Mouse (Mus musculus): Measurements from ENCODE around the gene Mrln.

Gene Mrln

GRCm38 (mm10) chr10:70204505-70205399, at the start of gene Mrln:
Gene Mrln (plus strand): TSS chr10:70204664.
- ChIA-PET CTCF (interaction anchor here in 2 of 4 experiments (0.6 to 1.2 kb wide), 4 partner anchors 40 to 359 kb away, joined by 3 to 4 read pairs (median 3); partner anchors contain the start of gene Slc16a9 (in 1 of the 2)), POLR2A (interaction anchor here in 1 of 4 experiments (1.7 kb wide), 1 partner anchor 11 kb away, joined by 4 read pairs; no protein-coding TSS in a partner anchor)

GRCm38 (mm10) chr10:70156431-70157165, 47.9 kb upstream of the Mrln start:
- ChIA-PET POLR2A (interaction anchor here in 3 of 4 experiments (0.6 to 1.9 kb wide), 7 partner anchors 10 to 62 kb away, joined by 3 to 9 read pairs (median 3); no protein-coding TSS in a partner anchor), CTCF (interaction anchor here (0.6 to 3.8 kb wide), 30 partner anchors 8 to 898 kb away, joined by 3 to 21 read pairs (median 4); partner anchors contain the start of genes Ccdc6 (in 1 of the 4) and Slc16a9 (in 1 of the 4))

GRCm38 (mm10) chr10:70159651-70160320, 44.7 kb upstream of the Mrln start:
- ChIA-PET POLR2A (interaction anchor here in 1 of 4 experiments (0.6 to 0.7 kb wide), 2 partner anchors 157 to 170 kb away, joined by 5 to 6 read pairs; no protein-coding TSS in a partner anchor), CTCF (no interaction called here)

GRCm38 (mm10) chr10:70160811-70161210, 43.7 kb upstream of the Mrln start:
- CTCF ChIA-PET: no interaction called here
- POLR2A ChIA-PET: interaction anchor here in 2 of 4 experiments (1.0 to 1.3 kb wide), 2 partner anchors 9 to 10 kb away, joined by 3 read pairs; no protein-coding TSS in a partner anchor

- CTCF ChIA-PET: no interaction called here
- POLR2A ChIA-PET: interaction anchor here in 3 of 4 experiments (0.6 to 1.3 kb wide), 3 partner anchors 10 to 728 kb away, joined by 3 read pairs; no protein-coding TSS in a partner anchor
Observed at GRCm38 (mm10) chr10:70161504-70161903, 43.0 kb upstream of the Mrln start.

GRCm38 (mm10) chr10:70163681-70164080, 40.8 kb upstream of the Mrln start:
- ChIA-PET CTCF (interaction anchor here in 3 of 4 experiments (0.6 to 5.2 kb wide), 9 partner anchors 7 to 125 kb away, joined by 3 to 21 read pairs (median 4); no protein-coding TSS in a partner anchor), POLR2A (interaction anchor here in 3 of 4 experiments (0.6 to 1.8 kb wide), 9 partner anchors 10 to 290 kb away, joined by 3 to 5 read pairs (median 3); no protein-coding TSS in a partner anchor)

GRCm38 (mm10) chr10:70165877-70166276, 38.6 kb upstream of the Mrln start:
- CTCF ChIA-PET: interaction anchor here (0.5 to 5.2 kb wide), 9 partner anchors 10 to 185 kb away, joined by 3 to 21 read pairs (median 3); no protein-coding TSS in a partner anchor
- POLR2A ChIA-PET: interaction anchor here in 1 of 4 experiments (0.7 to 1.6 kb wide), 2 partner anchors 9 to 776 kb away, joined by 3 to 4 read pairs; no protein-coding TSS in a partner anchor

GRCm38 (mm10) chr10:70166427-70166826, 38.0 kb upstream of the Mrln start:
- ChIA-PET CTCF (interaction anchor here (0.5 to 5.2 kb wide), 12 partner anchors 11 to 653 kb away, joined by 3 to 21 read pairs (median 3); no protein-coding TSS in a partner anchor), POLR2A (interaction anchor here in 1 of 4 experiments (0.6 to 1.4 kb wide), 3 partner anchors 19 to 776 kb away, joined by 3 to 4 read pairs (median 4); partner anchors contain the start of gene Slc16a9)

- CTCF ChIA-PET: interaction anchor here (0.7 to 5.2 kb wide), 5 partner anchors 11 to 53 kb away, joined by 3 to 21 read pairs (median 3); no protein-coding TSS in a partner anchor
- POLR2A ChIA-PET: interaction anchor here in 1 of 4 experiments (1.1 to 1.4 kb wide), 3 partner anchors 13 to 26 kb away, joined by 3 to 4 read pairs (median 3); no protein-coding TSS in a partner anchor
Observed at GRCm38 (mm10) chr10:70167625-70168024, 36.8 kb upstream of the Mrln start.

GRCm38 (mm10) chr10:70168396-70168795, 36.1 kb upstream of the Mrln start:
- ChIA-PET POLR2A (interaction anchor here in 2 of 4 experiments (0.9 to 1.4 kb wide), 4 partner anchors 21 to 125 kb away, joined by 3 to 4 read pairs (median 4); no protein-coding TSS in a partner anchor), CTCF (no interaction called here)

- ChIA-PET CTCF (interaction anchor here in 1 of 4 experiments (0.5 kb wide), 1 partner anchor 32 kb away, joined by 4 read pairs; no protein-coding TSS in a partner anchor), POLR2A (interaction anchor here in 2 of 4 experiments (0.6 to 1.9 kb wide), 5 partner anchors 13 to 124 kb away, joined by 3 to 5 read pairs (median 4); no protein-coding TSS in a partner anchor)
Observed at GRCm38 (mm10) chr10:70169044-70169443, 35.4 kb upstream of the Mrln start.

GRCm38 (mm10) chr10:70173314-70173713, 31.1 kb upstream of the Mrln start:
- CTCF ChIA-PET: interaction anchor here (0.5 to 2.3 kb wide), 32 partner anchors 8 to 514 kb away, joined by 3 to 14 read pairs (median 4); partner anchors contain the start of genes Ccdc6 (in 2 of the 4) and Slc16a9 (in 1 of the 4)
- POLR2A ChIA-PET: interaction anchor here in 2 of 4 experiments (1.2 to 1.4 kb wide), 3 partner anchors 13 to 41 kb away, joined by 3 to 4 read pairs (median 4); no protein-coding TSS in a partner anchor

- CTCF ChIA-PET: interaction anchor here (0.6 to 2.3 kb wide), 15 partner anchors 9 to 687 kb away, joined by 3 to 12 read pairs (median 4); no protein-coding TSS in a partner anchor
- POLR2A ChIA-PET: interaction anchor here in 1 of 4 experiments (0.9 to 1.5 kb wide), 4 partner anchors 9 to 34 kb away, joined by 3 read pairs; no protein-coding TSS in a partner anchor
Observed at GRCm38 (mm10) chr10:70174494-70175190, 29.8 kb upstream of the Mrln start.

- CTCF ChIA-PET: interaction anchor here in 3 of 4 experiments (0.7 to 1.7 kb wide), 3 partner anchors 25 to 409 kb away, joined by 3 to 5 read pairs (median 3); no protein-coding TSS in a partner anchor
Observed at GRCm38 (mm10) chr10:70180727-70181126, 23.7 kb upstream of the Mrln start.

GRCm38 (mm10) chr10:70181279-70181972, 23.0 kb upstream of the Mrln start:
- POLR2A ChIA-PET: interaction anchor here in 1 of 4 experiments (1.2 kb wide), 1 partner anchor 35 kb away, joined by 3 read pairs; no protein-coding TSS in a partner anchor
- CTCF ChIA-PET: interaction anchor here in 2 of 4 experiments (0.5 to 1.5 kb wide), 4 partner anchors 8 to 1122 kb away, joined by 3 to 6 read pairs (median 4); no protein-coding TSS in a partner anchor

More at GRCm38 (mm10) chr10:70180727-70181126, 23.7 kb upstream of the Mrln start:
- POLR2A ChIA-PET: interaction anchor here in 2 of 4 experiments (0.7 to 1.2 kb wide), 2 partner anchors 24 to 34 kb away, joined by 3 read pairs; no protein-coding TSS in a partner anchor
